Mouse (Mus musculus) cerebellum, adult 2 months (tissue): ENCODE data around the gene Syt10. TPM values are rescaled to one million over a fixed set of nuclear protein-coding genes. Genes with fewer than 3 reads are reported as not detected.
A peak's percentile ranks its signal among the peaks of the same experiment; 100 is the strongest.
"Not testable (repeated sequence)": the region's sequence is repeated elsewhere in the genome, so short reads cannot be mapped to it uniquely, and the experiment has no call there.

Experiments
- DNase-seq, 2 experiments: peaks; one replicate each; pipeline ENCODE4 v3.0.0; 2021
- H3K27ac ChIP-seq: fragments of 200-500 bp; 2 replicates; pipeline ENCODE4 v1.5.1; 2012; ENCODE audit warnings: low read length, control low read depth, inconsistent platforms; ENCODE audit not compliant: insufficient read depth
- H3K27me3 ChIP-seq: fragments of 200-500 bp; 2 replicates; pipeline ENCODE4 v1.6.1; 2012; ENCODE audit warnings: inconsistent platforms, mild to moderate bottlenecking, low read length, moderate library complexity; ENCODE audit not compliant: control insufficient read depth, insufficient read depth
- H3K4me1 ChIP-seq: fragments of 200-500 bp; 2 replicates; pipeline ENCODE4 v1.6.1; 2011; ENCODE audit warnings: low read length; ENCODE audit not compliant: control insufficient read depth, insufficient read depth
- H3K4me3 ChIP-seq: fragments of 200-500 bp; replicated peaks from 2 replicates; pipeline ENCODE3; 2011; ENCODE audit warnings: mild to moderate bottlenecking, low read depth, low read length, control low read depth; ENCODE audit not compliant: insufficient read depth
- CTCF ChIP-seq: fragments of 200-500 bp; IDR thresholded peaks from 2 replicates; pipeline ENCODE4 v1.5.1; 2011; ENCODE audit warnings: low read depth, mild to moderate bottlenecking, control low read depth, low read length, moderate library complexity, borderline replicate concordance; ENCODE audit not compliant: insufficient read depth
- POLR2A ChIP-seq: fragments of 200-500 bp; IDR thresholded peaks from 2 replicates; pipeline ENCODE4 v1.6.1; 2011; ENCODE audit warnings: low read length, control low read depth, borderline replicate concordance; ENCODE audit not compliant: insufficient read depth
- WGBS: fragments of 180-500 bp; shearing (Covaris S2); methylation state at CpG from one replicate; pipeline ENCODE4 v1.1.7; 2018; 5-methylcytosine and 5-hydroxymethylcytosine counted together
- polyA plus RNA-seq: library from polyadenylated mRNA; depleted of rRNA; stranded (reverse); fragments of >200 nt; gene quantifications from 2 replicates; pipeline ENCODE4 v1.2.3, GENCODE M21; 2012; rRNA removed

Syt10 gene
- polyA plus RNA-seq = 3.9 and 4.6 TPM in 2 replicates

GRCm38 (mm10) chr15:89841364-89842017 lies at the start of gene Syt10:
Gene Syt10, minus strand, starts transcription at chr15:89841860.
- Histone ChIP-seq H3K27me3 (peaks cover 2% of the 10 kb centered on the region; the same call in 1 of the 2 replicates), H3K4me1 (peaks cover 3% of the 10 kb centered on the region; the same call in 1 of the 2 replicates), H3K27ac (no peak within 1 kb of the TSS), H3K4me3 (peak within 1 kb of the TSS; percentile 47)
- TF ChIP-seq CTCF = no peak
- no peak for TF ChIP-seq POLR2A
- under 1% methylated on average over 53 of the region's 53 CpGs for WGBS
- peak; percentile 25 for DNase-seq

DNA sequence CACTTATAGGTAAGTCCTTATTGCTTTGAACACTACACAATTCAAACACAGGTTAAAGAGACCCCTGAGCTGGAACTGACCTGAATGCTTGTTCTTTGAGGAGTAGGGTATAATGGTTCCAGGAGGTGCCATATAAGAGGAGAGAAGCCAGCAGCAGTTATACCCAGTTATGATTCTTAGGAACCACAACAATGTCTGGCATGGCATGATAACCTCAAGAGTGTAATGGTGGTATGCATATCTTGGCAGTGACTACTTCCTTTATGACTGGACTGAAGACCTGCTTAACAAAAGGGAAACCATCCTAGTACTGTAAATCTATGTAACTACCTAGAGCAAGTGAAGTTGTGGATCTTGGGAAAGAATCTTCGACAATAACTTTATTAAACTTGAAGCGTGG lies 42.1 kb upstream of the Syt10 start:
- Histone ChIP-seq H3K27me3 (no peaks in the 10 kb centered on the region), H3K4me3 (no peak overlapping the region), H3K4me1 (no peaks in the 10 kb centered on the region), H3K27ac (no peak overlapping the region)
- WGBS = 97% methylated on average over 2 of the region's 2 CpGs
- DNase-seq = no peak
- no peak for TF ChIP-seq CTCF
- no peak for TF ChIP-seq POLR2A

DNA sequence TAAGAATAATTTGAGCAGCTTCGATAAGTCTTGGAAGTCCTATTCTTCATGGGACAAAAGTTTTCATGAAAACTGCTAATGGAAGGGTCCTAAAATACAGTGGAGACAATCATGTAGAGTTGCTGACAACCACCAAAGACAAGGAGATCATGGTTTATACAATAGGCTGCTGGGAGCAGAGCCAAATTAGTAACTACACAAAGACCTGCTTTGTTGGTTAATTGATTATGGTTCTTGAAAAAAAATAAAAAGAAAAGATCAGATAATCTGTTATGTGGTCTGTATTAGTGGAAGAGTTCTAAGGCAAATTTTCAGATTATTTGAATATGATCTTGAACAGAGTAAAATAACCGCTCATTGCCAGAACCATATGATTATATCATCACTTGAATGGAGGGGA lies 37.3 kb upstream of the Syt10 start:
- Histone ChIP-seq H3K27me3 (no peaks in the 10 kb centered on the region), H3K4me3 (no peak overlapping the region), H3K4me1 (no peaks in the 10 kb centered on the region), H3K27ac (no peak overlapping the region)
- TF ChIP-seq POLR2A (no peak), CTCF (no peak)
- no peak for DNase-seq
- WGBS = 61% methylated on average over 2 of the region's 2 CpGs

GRCm38 (mm10) chr15:89816098-89816497 lies 25.6 kb downstream of the Syt10 start:
- TF ChIP-seq POLR2A (no peak), CTCF (no peak)
- no peak for DNase-seq
- 0 out of 2 replicates have a peak overlapping the region, but pooled peaks have one; percentile 13 for H3K27ac ChIP-seq
- no peaks in the 10 kb centered on the region for H3K4me1 ChIP-seq
- WGBS = 9% methylated on average over 10 of the region's 10 CpGs
- no peaks in the 10 kb centered on the region for H3K27me3 ChIP-seq
- no peak overlapping the region for H3K4me3 ChIP-seq

DNA sequence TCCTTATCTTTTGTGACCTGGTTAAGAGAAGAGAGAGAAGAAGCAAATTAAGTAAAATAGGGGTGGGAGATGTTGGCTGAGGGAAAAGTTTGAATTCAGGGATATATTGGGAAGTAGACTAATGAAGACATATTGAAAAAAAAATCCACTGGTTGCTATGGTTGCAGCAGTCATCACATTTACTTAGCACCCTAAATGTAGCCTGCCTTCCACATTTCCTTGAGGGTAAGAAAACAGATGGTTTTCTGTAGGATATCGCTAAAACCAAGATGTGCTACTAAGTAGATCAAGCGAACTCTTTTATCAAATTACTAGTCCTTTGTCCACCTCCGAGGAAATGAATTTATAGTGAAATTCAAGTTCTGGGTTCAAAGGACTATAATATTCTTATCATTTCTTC lies 37.2 kb downstream of the Syt10 start:
- Histone ChIP-seq H3K4me1 (no peaks in the 10 kb centered on the region), H3K27me3 (no peaks in the 10 kb centered on the region), H3K4me3 (no peak overlapping the region), H3K27ac (no peak overlapping the region)
- DNase-seq = no peak
- TF ChIP-seq POLR2A = no peak
- TF ChIP-seq CTCF = no peak
- WGBS = 88% methylated on average over 3 of the region's 3 CpGs

DNA sequence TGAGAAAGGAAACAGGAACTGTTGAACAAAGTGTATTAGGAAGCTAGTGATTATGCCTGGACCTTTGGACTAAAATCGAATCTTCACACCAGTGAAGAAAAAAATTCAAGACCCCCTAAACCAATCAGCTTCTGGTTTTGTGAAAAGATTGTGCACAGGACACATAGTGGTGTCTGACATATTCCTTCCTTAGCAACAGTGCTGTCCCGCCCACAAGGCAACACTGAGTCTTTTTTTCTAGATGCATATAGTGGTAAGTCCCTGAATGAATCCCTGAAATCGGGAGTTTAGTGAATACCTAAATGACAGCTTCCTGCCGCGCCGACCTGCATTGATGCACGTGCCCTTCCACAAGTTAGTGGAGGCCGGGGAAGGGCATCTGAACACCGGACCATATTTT lies 61.7 kb downstream of the Syt10 start:
- TF ChIP-seq POLR2A = no peak
- no peak for TF ChIP-seq CTCF
- Histone ChIP-seq H3K4me1 (no peaks in the 10 kb centered on the region), H3K27ac (no peak overlapping the region), H3K27me3 (no peaks in the 10 kb centered on the region), H3K4me3 (no peak overlapping the region)
- 49% methylated on average over 9 of the region's 9 CpGs for WGBS
- DNase-seq = no peak

- not testable (repeated sequence) for H3K27ac ChIP-seq, H3K4me1 ChIP-seq, H3K27me3 ChIP-seq, H3K4me3 ChIP-seq, DNase-seq
- WGBS = 90% methylated on average over 13 of the region's 13 CpGs
Measured at GRCm38 (mm10) chr15:89766016-89766415, 75.6 kb downstream of the Syt10 start.

DNA sequence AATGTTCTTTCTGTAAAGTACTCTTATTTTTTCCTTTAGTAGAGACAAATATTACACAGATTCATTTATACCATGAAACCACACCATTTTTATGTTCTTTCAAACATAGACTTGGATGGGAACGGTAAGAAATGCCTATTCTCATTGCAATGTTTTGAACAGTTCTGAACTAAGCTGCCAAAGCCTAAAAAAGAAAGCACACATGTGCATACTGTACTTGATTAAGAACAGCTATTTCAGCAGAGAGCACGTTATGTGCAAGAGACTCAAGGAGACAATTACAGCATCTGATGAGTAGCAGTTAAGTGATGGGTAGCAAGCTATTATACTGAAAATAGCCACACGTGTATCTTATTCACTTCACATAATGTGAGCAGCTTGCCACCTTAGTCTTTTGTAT lies 108.0 kb downstream of the Syt10 start:
- TF ChIP-seq POLR2A (no peak), CTCF (no peak)
- DNase-seq = no peak
- Histone ChIP-seq H3K4me3 (no peak overlapping the region), H3K27me3 (no peaks in the 10 kb centered on the region), H3K27ac (no peak overlapping the region), H3K4me1 (no peaks in the 10 kb centered on the region)
- WGBS = 79% methylated on average over 3 of the region's 3 CpGs

Other genes with a start within 250 kb of the Syt10 start
- gene Rabl2, start 249.9 kb downstream of the Syt10 start, polyA plus RNA-seq = 79.8 and 83.4 TPM in 2 replicates